Mouse (Mus musculus): ENCODE results near the gene Prr19. TPM values are rescaled to one million over a fixed set of nuclear protein-coding genes. Genes with fewer than 3 reads are reported as not detected.

Prr19 gene
- polyA plus RNA-seq, 1 experiment from 2014 or later: 1.4 TPM

DNA sequence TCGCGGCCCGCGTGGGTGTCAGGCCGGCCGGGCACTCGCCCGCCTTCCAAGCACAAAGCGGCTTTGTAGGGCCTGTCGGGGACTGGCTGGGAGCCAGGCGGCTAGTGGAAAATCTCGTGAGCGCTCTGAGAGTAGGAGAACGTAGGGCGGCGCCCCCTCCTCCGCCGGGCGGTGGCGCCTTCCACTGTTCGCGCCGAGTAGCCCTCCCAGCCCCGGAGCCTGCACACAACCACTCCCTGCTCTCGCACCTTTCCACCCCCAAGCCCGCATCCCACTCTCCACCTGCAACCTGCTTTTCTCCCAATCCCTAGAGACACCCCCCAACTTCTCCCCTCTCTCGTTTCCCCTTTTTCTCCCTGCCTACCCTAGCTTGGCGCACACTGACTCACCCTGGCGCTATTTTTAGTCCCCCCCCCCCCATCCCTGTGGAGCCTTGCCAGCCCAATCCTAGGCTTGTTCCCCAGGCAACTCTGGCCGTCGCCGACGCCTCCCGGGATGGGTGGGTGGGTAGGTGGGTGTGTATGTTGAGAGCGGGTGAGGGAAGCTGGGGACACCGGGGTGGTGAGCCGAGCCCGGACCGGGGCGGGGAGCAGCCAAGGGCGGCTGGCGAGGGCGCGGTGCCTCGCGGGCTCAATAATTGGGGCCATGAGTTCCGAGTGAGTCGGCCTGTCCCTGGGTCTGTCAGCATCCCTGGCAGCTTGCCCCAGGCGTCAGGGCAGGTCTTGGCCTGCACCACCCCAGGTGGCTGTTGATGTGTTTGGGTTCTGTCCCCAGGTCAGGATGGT is 21.9 kb upstream of the Prr19 start:
- peak overlapping the region; percentile 97 for H3K27ac ChIP-seq (replicated peaks; ENCODE audit: low read depth, low read length)
- peak overlapping the region; percentile 56 for H3K4me3 ChIP-seq (ENCODE audit: low read depth, low read length)
- peak overlapping the region; percentile 88 for H3K4me2 ChIP-seq (ENCODE audit: low read depth, severe bottlenecking)
- WGBS: 1% methylated on average over 36 of the region's 49 CpGs
- no peaks in the 10 kb centered on the region for H3K9me3 ChIP-seq (ENCODE audit: control insufficient read depth, low read length)
- peaks cover 45% of the 10 kb centered on the region for H3K4me1 ChIP-seq (ENCODE audit: control insufficient read depth, insufficient read depth, low read length)
- ATAC-seq (ENCODE audit: insufficient number of reproducible peaks, low FRiP score, low TSS enrichment, low read depth) (peak; percentile 45), DNase-seq (ENCODE audit: low spot score) (no peak)
- peak overlapping the region; percentile 79 for H3K9ac ChIP-seq (ENCODE audit: low read length)
- H3K36me3 ChIP-seq (ENCODE audit: control insufficient read depth, insufficient read depth, low read length): peaks cover 2% of the 10 kb centered on the region; the same call in 1 of the 2 replicates
- H3K27me3 ChIP-seq (ENCODE audit: control insufficient read depth, insufficient read depth, low read length): no peaks in the 10 kb centered on the region

DNA sequence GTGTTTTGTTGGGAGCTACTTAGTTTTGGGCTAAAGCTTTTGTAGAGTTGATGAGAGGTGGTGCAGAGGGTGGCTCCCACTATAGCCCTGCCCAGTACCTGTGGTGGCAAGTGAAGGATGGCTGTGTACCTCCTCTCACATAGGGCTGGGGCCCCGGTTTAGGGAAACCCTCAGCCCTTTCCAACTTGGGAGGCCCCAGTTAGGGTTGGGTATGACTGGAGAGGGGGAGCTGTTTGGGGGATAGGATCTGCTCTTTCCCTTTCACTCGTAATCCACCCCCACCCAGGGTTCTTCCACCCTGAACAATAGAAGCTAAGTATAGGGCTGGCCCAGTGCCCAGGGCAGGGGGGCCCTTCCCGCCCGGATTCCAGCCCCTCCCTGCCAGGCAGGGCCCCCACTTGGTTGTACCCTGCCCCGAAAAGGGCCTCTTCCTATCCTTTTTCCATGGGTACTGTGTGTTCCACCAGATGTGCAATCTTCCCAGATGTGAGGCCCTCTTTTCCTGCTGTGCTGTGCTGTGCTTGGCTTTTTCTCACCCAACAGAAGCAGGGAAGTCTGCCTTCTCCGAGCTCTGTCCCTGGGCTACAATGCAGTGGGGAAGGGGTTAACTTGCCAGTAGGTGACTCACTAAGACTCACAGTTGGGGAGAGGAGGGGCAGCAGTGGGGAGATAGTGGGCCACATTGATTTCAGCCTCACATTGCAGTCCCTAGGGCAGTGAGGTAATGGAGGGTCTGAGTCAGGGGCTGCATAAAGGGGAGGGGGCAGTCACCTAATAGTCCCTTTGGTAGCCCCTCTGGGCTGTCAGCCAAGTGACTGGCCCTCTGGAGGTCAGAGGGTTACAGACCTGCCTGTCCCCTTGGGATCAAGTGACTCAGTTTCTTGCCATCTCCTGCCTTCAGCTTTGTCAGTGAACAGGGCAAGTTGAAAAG is 21.1 kb upstream of the Prr19 start:
- ATAC-seq (ENCODE audit: insufficient number of reproducible peaks, low FRiP score, low TSS enrichment, low read depth) (peak; percentile 17), DNase-seq (ENCODE audit: low spot score) (peak; percentile 66)
- peak overlapping the region; percentile 79 for H3K9ac ChIP-seq (ENCODE audit: low read length)
- H3K9me3 ChIP-seq (ENCODE audit: control insufficient read depth, low read length): no peaks in the 10 kb centered on the region
- H3K4me2 ChIP-seq (ENCODE audit: low read depth, severe bottlenecking): peak overlapping the region; percentile 88
- H3K36me3 ChIP-seq (ENCODE audit: control insufficient read depth, insufficient read depth, low read length): no peaks in the 10 kb centered on the region
- H3K27ac ChIP-seq (replicated peaks; ENCODE audit: low read depth, low read length): peak overlapping the region; percentile 97
- H3K27me3 ChIP-seq (ENCODE audit: control insufficient read depth, insufficient read depth, low read length): no peaks in the 10 kb centered on the region
- WGBS: 5% methylated on average over 5 of the region's 6 CpGs
- H3K4me3 ChIP-seq (ENCODE audit: low read depth, low read length): peak overlapping the region; percentile 56
- H3K4me1 ChIP-seq (ENCODE audit: control insufficient read depth, insufficient read depth, low read length): peaks cover 50% of the 10 kb centered on the region

DNA sequence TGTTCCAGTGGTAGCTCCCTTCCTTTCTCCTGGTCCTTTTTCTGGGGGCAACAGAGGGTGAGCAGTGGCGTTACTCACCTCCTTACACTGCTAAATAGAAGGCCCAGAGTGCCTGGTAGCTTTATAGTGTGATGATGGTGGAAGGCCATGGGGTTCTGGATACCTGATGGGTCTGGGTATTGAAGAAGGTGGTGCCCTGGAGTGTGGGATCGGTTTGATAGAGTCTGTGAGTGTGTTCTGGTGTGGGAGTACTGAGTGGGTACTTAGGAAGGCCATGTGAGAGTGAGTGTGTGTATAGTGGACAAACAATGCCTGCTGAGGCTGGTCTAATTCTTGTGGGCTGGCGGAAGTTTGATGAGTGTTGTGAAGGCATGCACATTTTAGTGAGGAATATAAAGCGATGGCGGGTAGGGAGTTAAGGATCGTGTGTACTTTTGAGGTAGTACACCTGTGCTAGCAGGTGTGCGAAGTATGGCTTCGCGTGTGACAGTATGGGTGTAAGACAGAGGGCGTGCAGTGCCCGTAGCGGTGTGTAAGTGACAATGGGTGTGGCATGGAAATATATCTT is 20.0 kb upstream of the Prr19 start:
- ATAC-seq (ENCODE audit: insufficient number of reproducible peaks, low FRiP score, low TSS enrichment, low read depth) (no peak), DNase-seq (ENCODE audit: low spot score) (no peak)
- Histone ChIP-seq H3K4me2 (ENCODE audit: low read depth, severe bottlenecking) (peak overlapping the region; percentile 88), H3K36me3 (ENCODE audit: control insufficient read depth, insufficient read depth, low read length) (peaks cover 6% of the 10 kb centered on the region), H3K27me3 (ENCODE audit: control insufficient read depth, insufficient read depth, low read length) (no peaks in the 10 kb centered on the region), H3K4me1 (ENCODE audit: control insufficient read depth, insufficient read depth, low read length) (peaks cover 43% of the 10 kb centered on the region), H3K27ac (replicated peaks; ENCODE audit: low read depth, low read length) (peak overlapping the region; percentile 97), H3K9ac (ENCODE audit: low read length) (peak overlapping the region; percentile 2; the same call in 1 of the 2 replicates), H3K9me3 (ENCODE audit: control insufficient read depth, low read length) (no peaks in the 10 kb centered on the region), H3K4me3 (ENCODE audit: low read depth, low read length) (peak overlapping the region; percentile 79)
- WGBS: 25% methylated on average over 12 of the region's 12 CpGs

DNA sequence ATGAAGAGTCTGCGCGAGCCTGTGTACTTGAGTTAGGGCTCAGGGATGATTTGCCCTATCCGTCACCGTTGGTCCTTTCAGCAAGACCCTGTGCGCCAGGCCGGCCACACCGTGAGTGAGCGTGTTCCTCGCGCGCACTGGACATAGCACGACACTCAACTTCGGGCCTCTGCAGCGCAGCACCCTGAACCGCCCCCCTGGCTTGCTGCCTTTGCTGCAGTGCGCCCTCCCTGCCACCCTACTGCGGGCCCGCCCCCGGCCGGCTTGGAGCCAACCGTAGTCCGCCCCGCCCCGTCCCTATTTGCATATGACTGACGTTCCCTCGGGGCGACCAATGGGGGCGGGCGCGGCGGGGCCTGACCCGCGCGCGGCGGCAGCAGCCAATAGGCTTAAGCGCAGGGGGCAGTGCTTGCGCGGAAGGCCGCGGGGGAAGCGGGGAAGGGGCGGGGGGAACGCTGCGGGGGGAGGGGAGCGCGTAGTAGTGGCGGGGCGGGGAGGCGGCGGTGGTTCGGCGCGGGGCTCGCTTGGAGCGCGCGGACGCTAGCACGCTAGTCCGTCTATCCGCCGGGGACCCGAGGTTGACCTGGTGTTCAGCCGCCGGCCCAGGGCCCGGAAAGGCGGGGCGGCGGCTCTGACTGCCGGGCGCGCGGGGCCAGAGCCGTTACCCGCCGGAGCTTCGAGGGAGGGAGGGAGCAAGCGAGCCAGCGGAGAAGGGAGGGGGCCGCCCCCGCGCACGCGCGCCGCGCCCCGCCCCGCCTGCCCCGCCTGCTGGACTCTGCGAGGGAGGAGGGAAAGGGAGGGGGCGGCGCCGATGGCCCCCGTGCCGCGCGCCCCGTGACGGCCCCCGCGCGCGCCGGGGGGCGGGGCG is 19.2 kb upstream of the Prr19 start:
- DNase-seq (ENCODE audit: low spot score) (peak; percentile 97), ATAC-seq (ENCODE audit: insufficient number of reproducible peaks, low FRiP score, low TSS enrichment, low read depth) (peak; percentile 74)
- H3K9ac ChIP-seq (ENCODE audit: low read length): peak overlapping the region; percentile 81
- under 1% methylated on average over 69 of the region's 108 CpGs for WGBS
- H3K4me1 ChIP-seq (ENCODE audit: control insufficient read depth, insufficient read depth, low read length): peaks cover 43% of the 10 kb centered on the region
- H3K4me2 ChIP-seq (ENCODE audit: low read depth, severe bottlenecking): peak overlapping the region; percentile 88
- peak overlapping the region; percentile 97 for H3K27ac ChIP-seq (replicated peaks; ENCODE audit: low read depth, low read length)
- no peaks in the 10 kb centered on the region for H3K9me3 ChIP-seq (ENCODE audit: control insufficient read depth, low read length)
- H3K36me3 ChIP-seq (ENCODE audit: control insufficient read depth, insufficient read depth, low read length): peaks cover 9% of the 10 kb centered on the region
- H3K4me3 ChIP-seq (ENCODE audit: low read depth, low read length): peak overlapping the region; percentile 79
- no peaks in the 10 kb centered on the region for H3K27me3 ChIP-seq (ENCODE audit: control insufficient read depth, insufficient read depth, low read length)

DNA sequence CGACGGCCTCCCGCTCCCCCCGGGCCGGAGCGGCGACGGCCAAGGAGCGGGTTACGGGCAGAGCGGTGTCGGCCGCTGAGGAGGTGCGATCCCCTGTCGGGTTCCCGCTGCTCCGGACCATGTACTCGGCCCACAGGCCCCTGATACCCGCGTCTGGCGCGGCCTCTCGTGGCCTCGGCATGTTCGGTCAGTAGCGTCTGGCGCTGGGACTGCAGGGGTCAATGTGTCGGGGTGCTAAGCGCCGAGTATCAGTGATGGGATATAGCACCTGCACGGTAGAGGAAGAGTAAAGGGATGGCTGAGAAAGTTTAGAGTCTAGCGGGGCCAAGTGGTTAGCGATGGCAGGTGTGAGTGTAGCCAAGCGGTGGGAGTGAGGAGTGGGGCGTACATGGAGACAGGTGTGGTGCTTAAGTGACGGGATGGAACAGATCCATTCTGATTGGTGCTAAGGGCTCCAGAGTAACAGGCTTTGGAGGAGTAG is 18.4 kb upstream of the Prr19 start:
- Histone ChIP-seq H3K27ac (replicated peaks; ENCODE audit: low read depth, low read length) (peak overlapping the region; percentile 94), H3K4me3 (ENCODE audit: low read depth, low read length) (peak overlapping the region; percentile 79), H3K4me1 (ENCODE audit: control insufficient read depth, insufficient read depth, low read length) (peaks cover 38% of the 10 kb centered on the region), H3K36me3 (ENCODE audit: control insufficient read depth, insufficient read depth, low read length) (peaks cover 16% of the 10 kb centered on the region), H3K9ac (ENCODE audit: low read length) (peak overlapping the region; percentile 81), H3K9me3 (ENCODE audit: control insufficient read depth, low read length) (no peaks in the 10 kb centered on the region), H3K27me3 (ENCODE audit: control insufficient read depth, insufficient read depth, low read length) (no peaks in the 10 kb centered on the region), H3K4me2 (ENCODE audit: low read depth, severe bottlenecking) (peak overlapping the region; percentile 88)
- WGBS: under 1% methylated on average over 32 of the region's 36 CpGs
- DNase-seq (ENCODE audit: low spot score) (peak; percentile 70), ATAC-seq (ENCODE audit: insufficient number of reproducible peaks, low FRiP score, low TSS enrichment, low read depth) (peak; percentile 4; the same call in 1 of the 2 replicates)

DNA sequence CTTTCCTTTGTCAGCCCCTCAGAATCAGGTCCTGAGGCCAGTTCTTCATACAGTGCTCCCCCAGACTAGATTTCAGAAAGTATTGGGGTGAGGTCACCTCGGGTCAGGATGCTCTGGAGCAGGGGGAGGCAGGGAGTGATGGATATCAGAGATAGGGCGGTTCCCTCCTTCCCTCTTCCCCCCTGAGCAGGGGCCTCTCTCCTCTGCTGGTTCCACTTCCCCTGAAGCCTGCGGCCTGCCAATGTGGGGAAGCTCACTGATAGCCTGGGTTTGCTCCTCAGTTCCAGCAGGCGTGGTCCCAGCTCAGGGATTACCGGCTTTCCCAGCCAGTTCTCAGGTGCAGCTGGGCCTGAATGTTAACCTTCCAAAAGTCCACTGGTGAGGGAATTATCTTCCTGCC is 17.6 kb upstream of the Prr19 start:
- no peaks in the 10 kb centered on the region for H3K9me3 ChIP-seq (ENCODE audit: control insufficient read depth, low read length)
- peak overlapping the region; percentile 81 for H3K9ac ChIP-seq (ENCODE audit: low read length)
- H3K4me2 ChIP-seq (ENCODE audit: low read depth, severe bottlenecking): peak overlapping the region; percentile 88
- no peaks in the 10 kb centered on the region for H3K27me3 ChIP-seq (ENCODE audit: control insufficient read depth, insufficient read depth, low read length)
- no peak overlapping the region for H3K27ac ChIP-seq (replicated peaks; ENCODE audit: low read depth, low read length)
- ATAC-seq (ENCODE audit: insufficient number of reproducible peaks, low FRiP score, low TSS enrichment, low read depth): no peak
- peak overlapping the region; percentile 79 for H3K4me3 ChIP-seq (ENCODE audit: low read depth, low read length)
- H3K36me3 ChIP-seq (ENCODE audit: control insufficient read depth, insufficient read depth, low read length): peaks cover 25% of the 10 kb centered on the region
- WGBS: 21% methylated on average over 5 of the region's 5 CpGs
- H3K4me1 ChIP-seq (ENCODE audit: control insufficient read depth, insufficient read depth, low read length): peaks cover 36% of the 10 kb centered on the region
- DNase-seq (ENCODE audit: low spot score): no peak

DNA sequence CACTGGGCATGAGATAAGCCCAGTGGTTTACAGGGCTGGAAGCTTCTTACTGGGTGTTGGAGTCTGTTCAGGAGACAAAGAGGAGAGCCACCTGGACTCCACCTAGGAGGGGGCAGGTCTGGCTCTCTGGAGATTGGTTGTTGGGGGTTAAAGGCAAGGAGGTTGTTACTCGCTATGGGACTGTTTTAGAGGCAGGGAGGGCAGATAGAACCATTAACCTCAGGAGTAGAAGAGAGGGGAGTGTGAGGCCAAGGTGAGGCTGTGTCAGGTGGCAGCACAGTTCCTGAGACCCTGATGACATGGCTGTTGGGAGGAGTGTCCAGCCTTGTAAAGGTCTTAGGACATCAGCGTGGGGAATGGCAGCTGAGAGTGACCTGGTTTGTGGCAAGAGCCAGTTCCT is 17.0 kb upstream of the Prr19 start:
- H3K36me3 ChIP-seq (ENCODE audit: control insufficient read depth, insufficient read depth, low read length): peaks cover 30% of the 10 kb centered on the region
- no peaks in the 10 kb centered on the region for H3K9me3 ChIP-seq (ENCODE audit: control insufficient read depth, low read length)
- peak overlapping the region; percentile 14; the same call in 1 of the 2 replicates for H3K4me3 ChIP-seq (ENCODE audit: low read depth, low read length)
- no peak for ATAC-seq (ENCODE audit: insufficient number of reproducible peaks, low FRiP score, low TSS enrichment, low read depth)
- peaks cover 36% of the 10 kb centered on the region for H3K4me1 ChIP-seq (ENCODE audit: control insufficient read depth, insufficient read depth, low read length)
- no peak for DNase-seq (ENCODE audit: low spot score)
- peak overlapping the region; percentile 81; the same call in 1 of the 2 replicates for H3K9ac ChIP-seq (ENCODE audit: low read length)
- 86% methylated on average over 2 of the region's 2 CpGs for WGBS
- no peaks in the 10 kb centered on the region for H3K27me3 ChIP-seq (ENCODE audit: control insufficient read depth, insufficient read depth, low read length)
- 0 out of 2 replicates have a peak overlapping the region, but pooled peaks have one; percentile 21 for H3K27ac ChIP-seq (replicated peaks; ENCODE audit: low read depth, low read length)
- H3K4me2 ChIP-seq (ENCODE audit: low read depth, severe bottlenecking): peak overlapping the region; percentile 88
